Mouse (Mus musculus) c-Kit-negative CD71-positive TER-119-positive erythroid progenitor cells, embryonic 14.5 days (primary cell): ENCODE measurements around the gene Atp6v0e2.

ENCODE experiments used
- DNase-seq: peaks from one replicate; pipeline ENCODE4 v3.0.0-alpha.2; 2013; ENCODE audit warnings: low read depth, low spot score

The Atp6v0e2 gene

DNA sequence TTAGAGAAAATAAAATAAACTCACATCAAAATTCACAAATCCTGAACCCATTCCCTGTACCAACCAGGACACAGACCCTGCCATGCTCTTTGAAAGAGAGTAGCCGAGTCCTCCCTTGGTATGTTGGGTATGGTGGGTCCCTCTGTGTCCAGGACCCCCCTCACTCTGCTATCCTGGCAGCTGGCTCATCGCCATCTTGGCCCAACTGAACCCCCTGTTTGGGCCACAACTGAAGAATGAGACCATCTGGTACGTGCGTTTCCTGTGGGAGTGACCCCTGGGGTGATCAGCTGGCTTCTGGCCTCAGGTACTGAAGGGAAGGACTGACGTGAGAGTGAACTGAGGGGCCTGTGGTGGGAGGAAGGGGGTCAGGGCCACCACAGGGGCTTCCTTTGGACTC, 2.4 kb downstream of the Atp6v0e2 start:
- DNase-seq: no peak

- DNase-seq: no peak
Measured at GRCm38 (mm10) chr6:48540721-48541120, 3.3 kb downstream of the Atp6v0e2 start.

DNA sequence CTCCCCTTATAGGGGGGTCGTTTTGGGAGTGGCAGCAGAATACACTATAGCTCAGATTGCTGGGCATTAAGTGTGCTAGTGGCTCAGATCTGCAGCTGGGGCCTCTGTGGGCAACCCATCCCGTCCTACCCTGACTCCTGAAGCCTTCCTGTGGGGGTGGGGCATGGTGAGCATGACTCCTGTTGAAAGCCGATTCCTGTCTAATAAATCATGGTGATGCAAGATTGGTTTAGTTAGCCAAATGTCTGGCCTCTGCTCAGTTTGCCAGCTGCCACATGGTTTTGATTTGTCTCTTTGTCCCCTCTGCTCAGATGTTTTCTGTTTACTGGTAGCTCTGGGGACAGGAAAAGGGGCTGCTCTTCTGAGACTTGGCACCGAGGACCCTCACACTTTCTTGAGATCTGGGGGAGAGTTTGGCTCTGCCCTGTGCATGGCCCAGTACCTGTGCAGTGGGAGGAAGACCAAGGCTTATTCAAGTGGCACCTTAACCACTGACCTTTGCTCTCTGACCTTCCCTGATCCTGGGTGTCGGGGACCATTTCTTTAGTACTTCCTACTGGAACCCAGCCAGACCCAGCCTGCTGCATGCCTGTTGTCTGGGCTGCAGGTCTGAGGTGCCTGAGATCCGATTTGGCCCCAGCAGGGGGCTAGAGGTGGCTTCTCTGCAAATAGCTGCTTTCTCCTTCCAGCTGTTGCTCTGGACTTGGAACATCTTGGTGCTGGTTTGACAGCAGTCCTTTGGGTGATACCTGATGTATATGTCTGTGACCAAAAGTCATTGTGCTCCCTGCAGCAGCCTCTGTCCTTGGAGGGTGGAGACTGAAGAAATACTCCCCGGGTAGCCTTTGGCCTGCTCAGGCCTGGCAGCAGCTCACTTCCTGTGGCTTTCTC, 4.4 kb downstream of the Atp6v0e2 start:
- DNase-seq: no peak

GRCm38 (mm10) chr6:48542631-48543030, 5.2 kb downstream of the Atp6v0e2 start:
- DNase-seq: no peak

DNA sequence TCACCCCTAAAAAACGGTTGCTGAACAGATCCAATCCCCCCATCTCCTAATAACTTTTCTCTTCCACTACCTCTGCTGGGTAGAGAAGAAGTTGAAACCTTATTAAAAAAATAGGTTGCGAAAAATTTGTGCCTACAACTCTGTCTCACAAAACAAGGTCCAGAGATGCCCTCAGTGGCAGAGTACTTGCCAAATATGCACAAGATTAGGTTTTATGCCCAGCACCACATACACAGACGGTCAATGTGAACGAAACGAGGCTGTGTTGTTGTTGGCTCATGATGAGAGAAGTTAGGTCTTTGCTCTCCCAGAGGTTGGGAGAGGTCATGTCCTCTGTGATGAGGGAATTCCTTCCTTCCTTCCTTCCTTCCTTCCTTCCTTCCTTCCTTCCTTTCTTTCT, 7.8 kb downstream of the Atp6v0e2 start:
- DNase-seq: no peak

GRCm38 (mm10) chr6:48546271-48546670, 8.9 kb downstream of the Atp6v0e2 start:
- DNase-seq: no peak

DNA sequence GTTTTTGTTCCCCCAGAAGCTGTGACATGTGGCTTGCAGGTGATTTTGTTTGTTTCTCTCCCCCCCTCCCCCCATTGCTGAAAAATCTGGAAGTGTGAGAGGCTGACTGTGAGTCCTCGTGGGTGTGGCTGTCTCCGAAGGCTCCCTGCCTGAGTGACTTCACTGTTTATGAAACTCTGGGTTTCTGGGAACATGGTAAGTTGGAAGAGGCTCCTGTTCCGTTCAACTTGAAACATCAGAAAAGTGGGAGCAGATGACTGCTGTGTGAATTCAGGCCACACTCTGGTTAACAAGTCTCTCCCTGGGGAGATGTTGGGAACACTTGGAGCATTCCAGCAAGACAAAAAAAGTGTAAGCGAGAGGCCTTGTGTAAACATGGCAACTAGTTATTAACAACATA, 9.4 kb downstream of the Atp6v0e2 start:
- DNase-seq: no peak

- DNase-seq: no peak
Measured at GRCm38 (mm10) chr6:48548314-48548713, 10.9 kb downstream of the Atp6v0e2 start.

DNA sequence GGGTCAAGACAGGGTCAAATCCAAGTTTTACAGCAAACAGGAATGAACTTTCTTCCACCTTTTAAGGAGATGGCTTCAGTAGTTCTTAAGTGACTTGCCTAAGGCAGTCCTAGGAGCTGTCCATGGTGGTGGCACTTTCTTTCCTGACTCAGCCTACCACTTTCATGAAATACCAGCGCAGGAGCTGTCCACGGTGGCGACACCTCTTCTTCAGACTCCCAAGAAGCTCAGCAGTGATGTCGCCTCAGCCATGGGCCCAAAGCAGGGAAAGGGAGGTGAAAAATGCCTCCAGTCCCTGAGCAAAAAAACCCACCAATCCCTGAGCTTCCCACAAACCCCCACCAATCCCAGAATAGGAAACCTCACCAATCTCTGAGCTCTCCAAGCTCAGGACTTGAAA, 15.5 kb downstream of the Atp6v0e2 start:
- DNase-seq: no peak

DNA sequence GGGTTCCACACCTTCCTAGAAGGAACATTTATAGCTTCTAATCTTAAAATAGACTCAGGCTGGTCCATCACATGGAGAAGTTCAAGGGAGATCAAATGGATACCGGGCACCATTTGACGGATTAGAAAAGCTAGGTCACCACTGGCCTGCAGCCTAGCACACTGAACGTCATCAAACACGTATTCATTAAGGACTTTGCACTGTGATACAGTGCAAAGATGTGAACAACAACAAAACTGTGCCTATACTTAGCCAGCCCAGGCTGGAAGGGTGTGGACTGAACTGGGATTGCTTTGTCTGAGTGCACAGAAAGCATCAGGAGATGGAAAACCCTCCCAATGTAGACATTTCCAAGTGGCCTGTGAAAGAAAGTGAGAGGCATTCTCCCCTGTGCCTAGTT, 16.4 kb downstream of the Atp6v0e2 start:
- no peak for DNase-seq

GRCm38 (mm10) chr6:48554280-48555103, 17.1 kb downstream of the Atp6v0e2 start, which contains the start of gene Lrrc61:
Gene Lrrc61 (plus strand): TSS chr6:48554796.
- DNase-seq: no peak

- no peak for DNase-seq
Measured at GRCm38 (mm10) chr6:48555104-48555890, 17.9 kb downstream of the Atp6v0e2 start.

DNA sequence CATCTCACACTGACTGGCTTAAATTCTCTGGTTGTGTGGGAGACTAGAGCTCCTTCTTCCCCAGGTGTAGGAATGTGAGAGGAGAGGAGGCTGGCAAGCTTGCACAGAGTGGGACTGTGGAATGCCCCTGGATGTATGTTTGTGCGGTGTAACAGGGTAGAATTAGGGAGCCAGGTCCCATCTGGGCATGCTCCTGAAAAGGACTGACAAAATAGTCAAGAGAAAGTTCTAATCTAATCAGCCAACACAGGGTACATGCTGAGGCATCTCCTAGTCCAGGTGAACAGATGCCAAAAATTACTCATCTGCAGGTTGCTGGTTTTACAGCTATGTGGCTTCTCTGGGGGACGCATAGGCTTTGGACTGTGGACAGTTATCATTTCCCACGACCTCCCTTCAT, 18.5 kb downstream of the Atp6v0e2 start:
- no peak for DNase-seq

DNA sequence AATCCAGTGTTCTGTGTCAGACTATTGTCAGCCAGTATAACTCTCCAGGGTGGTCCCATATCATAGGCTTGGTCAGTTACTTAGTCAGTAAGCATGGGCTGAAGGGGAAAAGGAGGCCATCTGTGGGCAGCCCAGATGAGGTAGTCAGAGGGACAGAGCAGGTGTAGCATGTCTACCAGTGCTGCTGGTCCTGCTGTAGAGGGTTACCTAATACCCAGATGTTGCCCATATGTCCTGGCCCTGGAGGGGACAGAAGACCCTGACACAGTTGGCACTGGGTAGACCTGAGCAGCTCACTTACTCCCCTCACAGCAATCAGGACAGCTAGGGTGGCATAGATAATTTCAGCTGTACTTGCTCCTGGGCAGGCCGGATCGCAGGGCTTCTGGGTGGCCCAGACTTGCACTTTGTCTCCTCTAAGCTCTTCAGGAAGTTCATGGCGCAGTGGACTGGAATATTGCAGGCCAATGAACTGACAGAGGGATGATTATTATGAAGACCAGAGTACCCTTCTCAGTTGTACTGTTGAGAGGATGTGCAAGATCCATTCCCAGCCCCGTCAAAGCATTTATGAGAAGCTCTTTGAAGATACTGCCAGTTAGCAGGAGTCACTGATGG, 28.4 kb downstream of the Atp6v0e2 start:
- no peak for DNase-seq

DNA sequence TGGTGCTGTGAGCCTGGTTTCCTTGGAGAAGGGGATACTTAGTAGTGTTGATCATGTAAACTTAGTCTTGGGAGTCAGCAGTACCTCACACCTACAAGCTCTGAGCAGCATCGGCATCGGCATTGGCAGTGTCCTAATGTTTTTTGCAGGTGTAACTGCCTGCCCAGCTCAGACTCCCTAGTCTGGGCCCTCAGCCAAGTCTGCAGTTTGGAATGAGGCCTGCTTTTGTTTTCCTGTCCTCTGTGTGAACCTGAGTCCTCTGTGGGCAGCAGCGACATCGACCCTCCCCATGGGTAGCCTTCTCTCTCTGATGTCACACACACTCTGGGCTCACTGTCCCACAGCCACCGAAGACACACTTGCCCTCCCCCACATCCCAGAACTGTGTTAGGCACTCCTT, 28.9 kb downstream of the Atp6v0e2 start:
- DNase-seq: no peak

DNA sequence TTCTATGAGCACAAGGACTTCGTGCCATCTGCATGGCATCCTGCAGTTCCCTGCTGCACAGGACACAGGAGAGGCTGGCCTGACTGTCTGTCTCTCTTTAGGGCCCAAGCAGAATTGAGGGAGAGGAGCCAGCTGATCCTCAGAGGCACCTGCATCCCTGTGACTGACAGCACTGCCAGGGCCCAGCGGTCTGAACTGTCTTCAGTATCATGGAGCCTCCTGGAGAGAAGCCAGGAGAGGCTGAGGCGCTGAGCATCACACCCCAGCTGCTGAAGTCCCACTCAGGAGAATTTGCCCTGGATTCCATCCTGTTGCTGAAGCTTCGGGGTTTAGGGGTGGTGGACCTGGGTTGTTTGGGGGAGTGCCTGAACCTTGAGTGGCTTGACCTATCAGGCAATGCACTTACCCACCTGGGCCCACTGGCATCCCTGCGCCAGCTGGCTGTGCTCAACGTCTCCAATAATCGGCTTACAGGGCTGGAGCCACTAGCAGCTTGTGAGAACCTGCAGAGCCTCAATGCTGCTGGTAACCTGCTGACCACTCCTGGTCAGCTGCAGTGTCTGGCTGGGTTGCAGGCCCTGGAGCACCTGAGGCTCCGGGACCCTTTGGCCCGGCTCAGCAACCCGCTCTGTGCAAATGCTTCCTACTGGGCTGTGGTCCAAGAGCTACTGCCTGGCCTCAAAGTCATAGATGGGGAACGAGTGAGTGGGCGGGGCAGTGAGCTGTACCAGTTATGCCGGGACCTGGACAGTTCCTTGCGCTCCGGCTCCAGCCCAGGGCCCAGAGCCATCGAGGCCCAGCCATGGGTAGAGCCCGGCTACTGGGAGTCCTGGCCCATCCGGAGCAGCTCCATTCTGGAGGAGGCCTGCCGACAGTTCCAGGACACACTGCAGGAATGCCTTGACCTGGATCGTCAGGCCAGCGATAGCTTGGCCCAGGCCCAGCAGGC, 30.9 kb downstream of the Atp6v0e2 start:
- no peak for DNase-seq

- DNase-seq: no peak
Measured at GRCm38 (mm10) chr6:48569065-48569807, 31.8 kb downstream of the Atp6v0e2 start.

- no peak for DNase-seq
Measured at GRCm38 (mm10) chr6:48572014-48572413, 34.6 kb downstream of the Atp6v0e2 start.

GRCm38 (mm10) chr6:48572572-48573061, 35.2 kb downstream of the Atp6v0e2 start, which contains the start of gene Rarres2:
Gene Rarres2 (minus strand): TSS chr6:48572789.
- no peak for DNase-seq
